Mouse (Mus musculus) lung, postnatal 36 days (tissue): ENCODE data around the gene N4bp1.

Experiments used
- DNase-seq: peaks from one replicate; pipeline ENCODE4 v3.0.0; 2022; ENCODE audit warnings: mixed read lengths

N4bp1 gene

GRCm38 (mm10) chr8:86894194-86894761 is 9.2 kb upstream of the N4bp1 start:
- no peak for DNase-seq

GRCm38 (mm10) chr8:86893554-86893953 is 8.5 kb upstream of the N4bp1 start:
- DNase-seq = peak; percentile 55

- peak; percentile 57 for DNase-seq
Observed at GRCm38 (mm10) chr8:86891533-86891932, 6.5 kb upstream of the N4bp1 start.

- DNase-seq = peak; percentile 81
Observed at GRCm38 (mm10) chr8:86888058-86888939, 3.2 kb upstream of the N4bp1 start.

GRCm38 (mm10) chr8:86884067-86884466 is 991 bp downstream of the N4bp1 start:
- DNase-seq = peak; percentile 65

- DNase-seq = no peak
Observed at GRCm38 (mm10) chr8:86882568-86883478, 2.2 kb downstream of the N4bp1 start.

GRCm38 (mm10) chr8:86881951-86882350 is 3.1 kb downstream of the N4bp1 start:
- no peak for DNase-seq

- DNase-seq = no peak
Observed at GRCm38 (mm10) chr8:86881068-86881609, 3.9 kb downstream of the N4bp1 start.

- DNase-seq = no peak
Observed at GRCm38 (mm10) chr8:86876831-86877230, 8.2 kb downstream of the N4bp1 start.

- no peak for DNase-seq
Observed at GRCm38 (mm10) chr8:86874055-86874454, 11.0 kb downstream of the N4bp1 start.

GRCm38 (mm10) chr8:86873151-86873550 is 11.9 kb downstream of the N4bp1 start:
- DNase-seq = peak; percentile 73

GRCm38 (mm10) chr8:86872097-86872815 is 12.8 kb downstream of the N4bp1 start:
- peak; percentile 54 for DNase-seq

GRCm38 (mm10) chr8:86871421-86871820 is 13.6 kb downstream of the N4bp1 start:
- DNase-seq = no peak

- no peak for DNase-seq
Observed at GRCm38 (mm10) chr8:86870771-86871170, 14.3 kb downstream of the N4bp1 start.

- DNase-seq = no peak
Observed at GRCm38 (mm10) chr8:86868041-86868440, 17.0 kb downstream of the N4bp1 start.

- DNase-seq = no peak
Observed at GRCm38 (mm10) chr8:86864764-86865163, 20.3 kb downstream of the N4bp1 start.

GRCm38 (mm10) chr8:86862837-86863236 is 22.2 kb downstream of the N4bp1 start:
- no peak for DNase-seq

- DNase-seq = no peak
Observed at GRCm38 (mm10) chr8:86862155-86862816, 22.8 kb downstream of the N4bp1 start.

GRCm38 (mm10) chr8:86861516-86861915 is 23.5 kb downstream of the N4bp1 start:
- no peak for DNase-seq

GRCm38 (mm10) chr8:86856248-86856647 is 28.8 kb downstream of the N4bp1 start:
- no peak for DNase-seq

GRCm38 (mm10) chr8:86854686-86855085 is 30.4 kb downstream of the N4bp1 start:
- DNase-seq = no peak

GRCm38 (mm10) chr8:86853989-86854373 is 31.1 kb downstream of the N4bp1 start:
- DNase-seq = no peak
